Mouse (Mus musculus) limb, embryonic 12.5 days (tissue): ENCODE measurements around the gene Repin1. TPM values are rescaled to one million over a fixed set of nuclear protein-coding genes. Genes with fewer than 3 reads are reported as not detected.
A peak's percentile ranks its signal among the peaks of the same experiment; 100 is the strongest.

Experiments used
- ATAC-seq: fragments of 200-750 bp; cut with Nextera tagmentation; 2 replicates; pipeline ENCODE4 v1.8.0; 2017; ENCODE audit warnings: low read depth, moderate TSS enrichment; ENCODE audit not compliant: insufficient number of reproducible peaks, insufficient read depth, low FRiP score, low TSS enrichment
- H3K27ac ChIP-seq: fragments of 300-500 bp; sonication (generic); 2 replicates; pipeline ENCODE4 v1.5.1; 2016; ENCODE audit warnings: mild to moderate bottlenecking, moderate library complexity
- H3K27me3 ChIP-seq: fragments of 300-500 bp; sonication (generic); 2 replicates; pipeline ENCODE4 v1.6.1; 2016; ENCODE audit warnings: mild to moderate bottlenecking, moderate library complexity
- H3K36me3 ChIP-seq: fragments of 300-500 bp; sonication (generic); 2 replicates; pipeline ENCODE4 v1.6.1; 2016; ENCODE audit warnings: mild to moderate bottlenecking, moderate library complexity
- H3K4me1 ChIP-seq: fragments of 300-500 bp; sonication (generic); replicated peaks from 2 replicates; pipeline ENCODE4 v1.6.1; 2016
- H3K4me2 ChIP-seq: fragments of 300-500 bp; sonication (generic); 2 replicates; pipeline ENCODE4 v1.6.1; 2016; ENCODE audit warnings: mild to moderate bottlenecking, moderate library complexity
- H3K4me3 ChIP-seq: fragments of 300-500 bp; sonication (generic); replicated peaks from 2 replicates; pipeline ENCODE4 v1.5.1; 2016; ENCODE audit warnings: mild to moderate bottlenecking
- H3K9ac ChIP-seq: fragments of 300-500 bp; sonication (generic); replicated peaks from 2 replicates; pipeline ENCODE4 v1.6.1; 2016; ENCODE audit warnings: mild to moderate bottlenecking, moderate library complexity
- H3K9me3 ChIP-seq: fragments of 300-500 bp; sonication (generic); 2 replicates; pipeline ENCODE4 v1.6.1; 2016; ENCODE audit warnings: mild to moderate bottlenecking, moderate library complexity
- WGBS: fragments of 180-500 bp; shearing (Covaris S2); methylation state at CpG from one replicate; pipeline ENCODE4 v1.1.7; 2016; 5-methylcytosine and 5-hydroxymethylcytosine counted together
- polyA plus RNA-seq: library from polyadenylated mRNA; unstranded; fragments of >200 nt; fragmentation: Nextera tagmentation; extraction: Ambion mirVana; gene quantifications from 2 replicates; pipeline ENCODE4 v1.2.1, GENCODE M21; 2016

Repin1 gene
- polyA plus RNA-seq, 1 experiment from 2014 or later, result 43.2 TPM

GRCm38 (mm10) chr6:48626984-48627383, 33.3 kb downstream of the Repin1 start:
- Histone ChIP-seq H3K4me2 (peak overlapping the region; percentile 86), H3K4me3 (peak overlapping the region; percentile 49), H3K36me3 (no peaks in the 10 kb centered on the region), H3K9ac (peak overlapping the region; percentile 60), H3K9me3 (no peaks in the 10 kb centered on the region), H3K27ac (no peak overlapping the region), H3K4me1 (peaks cover 23% of the 10 kb centered on the region), H3K27me3 (peaks cover 65% of the 10 kb centered on the region)
- ATAC-seq, result no peak
- WGBS, result under 1% methylated on average over 32 of the region's 32 CpGs

GRCm38 (mm10) chr6:48627511-48627924, 33.8 kb downstream of the Repin1 start:
- no peak for ATAC-seq
- Histone ChIP-seq H3K4me2 (peak overlapping the region; percentile 86), H3K27me3 (peaks cover 65% of the 10 kb centered on the region), H3K27ac (no peak overlapping the region), H3K36me3 (no peaks in the 10 kb centered on the region), H3K9ac (peak overlapping the region; percentile 60), H3K9me3 (no peaks in the 10 kb centered on the region), H3K4me1 (peaks cover 23% of the 10 kb centered on the region), H3K4me3 (peak overlapping the region; percentile 49)
- WGBS, result 4% methylated on average over 7 of the region's 7 CpGs

- no peak overlapping the region for H3K9ac ChIP-seq
- 84% methylated on average over 3 of the region's 3 CpGs for WGBS
- H3K9me3 ChIP-seq, result no peaks in the 10 kb centered on the region
- H3K4me1 ChIP-seq, result peaks cover 23% of the 10 kb centered on the region
- no peak overlapping the region for H3K27ac ChIP-seq
- H3K4me3 ChIP-seq, result no peak overlapping the region
- peaks cover 65% of the 10 kb centered on the region for H3K27me3 ChIP-seq
- H3K36me3 ChIP-seq, result no peaks in the 10 kb centered on the region
- no peak for ATAC-seq
- no peak overlapping the region for H3K4me2 ChIP-seq
Measured at GRCm38 (mm10) chr6:48628377-48628776, 34.7 kb downstream of the Repin1 start.

- peak overlapping the region; percentile 55 for H3K9ac ChIP-seq
- peaks cover 65% of the 10 kb centered on the region for H3K27me3 ChIP-seq
- no peak for ATAC-seq
- H3K36me3 ChIP-seq, result no peaks in the 10 kb centered on the region
- WGBS, result 13% methylated on average over 54 of the region's 54 CpGs
- H3K4me3 ChIP-seq, result peak overlapping the region; percentile 50
- no peaks in the 10 kb centered on the region for H3K9me3 ChIP-seq
- peaks cover 23% of the 10 kb centered on the region for H3K4me1 ChIP-seq
- H3K27ac ChIP-seq, result no peak overlapping the region
- peak overlapping the region; percentile 86 for H3K4me2 ChIP-seq
Measured at GRCm38 (mm10) chr6:48628808-48629660, 35.4 kb downstream of the Repin1 start.

GRCm38 (mm10) chr6:48629661-48630034, 36.0 kb downstream of the Repin1 start:
- peaks cover 65% of the 10 kb centered on the region for H3K27me3 ChIP-seq
- H3K9ac ChIP-seq, result peak overlapping the region; percentile 55
- WGBS, result 20% methylated on average over 13 of the region's 13 CpGs
- H3K4me3 ChIP-seq, result peak overlapping the region; percentile 50
- no peaks in the 10 kb centered on the region for H3K9me3 ChIP-seq
- ATAC-seq, result no peak
- no peaks in the 10 kb centered on the region for H3K36me3 ChIP-seq
- no peak overlapping the region for H3K27ac ChIP-seq
- peaks cover 23% of the 10 kb centered on the region for H3K4me1 ChIP-seq
- peak overlapping the region; percentile 86 for H3K4me2 ChIP-seq

- H3K4me3 ChIP-seq, result no peak overlapping the region
- no peaks in the 10 kb centered on the region for H3K9me3 ChIP-seq
- peaks cover 23% of the 10 kb centered on the region for H3K4me1 ChIP-seq
- no peak for ATAC-seq
- H3K4me2 ChIP-seq, result no peak overlapping the region
- 82% methylated on average over 8 of the region's 8 CpGs for WGBS
- H3K36me3 ChIP-seq, result no peaks in the 10 kb centered on the region
- H3K9ac ChIP-seq, result no peak overlapping the region
- H3K27ac ChIP-seq, result no peak overlapping the region
- H3K27me3 ChIP-seq, result peaks cover 55% of the 10 kb centered on the region
Measured at GRCm38 (mm10) chr6:48630831-48631230, 37.1 kb downstream of the Repin1 start.

GRCm38 (mm10) chr6:48635105-48635504, 41.4 kb downstream of the Repin1 start:
- Histone ChIP-seq H3K9me3 (no peaks in the 10 kb centered on the region), H3K4me3 (no peak overlapping the region), H3K36me3 (no peaks in the 10 kb centered on the region), H3K4me2 (no peak overlapping the region), H3K27ac (no peak overlapping the region), H3K4me1 (no peaks in the 10 kb centered on the region), H3K9ac (no peak overlapping the region), H3K27me3 (peaks cover 14% of the 10 kb centered on the region)
- 78% methylated on average over 2 of the region's 2 CpGs for WGBS
- ATAC-seq, result no peak

- WGBS, result 66% methylated on average over 6 of the region's 6 CpGs
- ATAC-seq, result no peak
Measured at GRCm38 (mm10) chr6:48636515-48636914, 42.8 kb downstream of the Repin1 start.

GRCm38 (mm10) chr6:48637811-48638500, 44.3 kb downstream of the Repin1 start:
- Histone ChIP-seq H3K4me1 (0 out of 2 replicates have a peak, but pooled peaks cover 3% of the 10 kb centered on the region), H3K9me3 (no peaks in the 10 kb centered on the region), H3K27ac (no peak overlapping the region), H3K4me3 (no peak overlapping the region), H3K36me3 (no peaks in the 10 kb centered on the region), H3K27me3 (no peaks in the 10 kb centered on the region), H3K4me2 (no peak overlapping the region), H3K9ac (no peak overlapping the region)
- WGBS, result 64% methylated on average over 6 of the region's 6 CpGs
- no peak for ATAC-seq

More at GRCm38 (mm10) chr6:48636515-48636914, 42.8 kb downstream of the Repin1 start:
- Histone ChIP-seq H3K4me2 (no peak overlapping the region), H3K4me1 (0 out of 2 replicates have a peak, but pooled peaks cover 3% of the 10 kb centered on the region), H3K36me3 (no peaks in the 10 kb centered on the region), H3K27me3 (no peaks in the 10 kb centered on the region), H3K9me3 (no peaks in the 10 kb centered on the region), H3K27ac (no peak overlapping the region), H3K9ac (no peak overlapping the region), H3K4me3 (no peak overlapping the region)

- no peak overlapping the region for H3K27ac ChIP-seq
- H3K36me3 ChIP-seq, result no peaks in the 10 kb centered on the region
- no peak overlapping the region for H3K4me3 ChIP-seq
- H3K27me3 ChIP-seq, result no peaks in the 10 kb centered on the region
- no peaks in the 10 kb centered on the region for H3K9me3 ChIP-seq
- H3K9ac ChIP-seq, result no peak overlapping the region
- no peak for ATAC-seq
- 80% methylated on average over 2 of the region's 2 CpGs for WGBS
- 0 out of 2 replicates have a peak, but pooled peaks cover 3% of the 10 kb centered on the region for H3K4me1 ChIP-seq
- no peak overlapping the region for H3K4me2 ChIP-seq
Measured at GRCm38 (mm10) chr6:48638553-48638952, 44.9 kb downstream of the Repin1 start.

- Histone ChIP-seq H3K9me3 (no peaks in the 10 kb centered on the region), H3K4me3 (no peak overlapping the region), H3K27ac (no peak overlapping the region), H3K27me3 (no peaks in the 10 kb centered on the region), H3K4me2 (no peak overlapping the region), H3K36me3 (no peaks in the 10 kb centered on the region), H3K9ac (no peak overlapping the region), H3K4me1 (0 out of 2 replicates have a peak, but pooled peaks cover 3% of the 10 kb centered on the region)
- WGBS, result 62% methylated on average over 6 of the region's 6 CpGs
- no peak for ATAC-seq
Measured at GRCm38 (mm10) chr6:48641391-48641790, 47.7 kb downstream of the Repin1 start.
